Mouse (Mus musculus) left cerebral cortex, postnatal 36 days (tissue): ENCODE results near the gene Mrpl23. TPM values are rescaled to one million over a fixed set of nuclear protein-coding genes. Genes with fewer than 3 reads are reported as not detected.
A peak's percentile ranks its signal among the peaks of the same experiment; 100 is the strongest.

Source experiments
- DNase-seq, 2 experiments: peaks; one replicate each; pipeline ENCODE4 v3.0.0; 2021 to 2022; ENCODE audit warnings: low spot score in 2 of 2, mixed read lengths in 1 of 2
- intact Hi-C: fragments of 180-260 bp; cut with DNase I; formaldehyde crosslinking; loops from one replicate; pipeline ENCODE4 v1.15.1; 2025
- total RNA-seq, 2 experiments: library from RNA; stranded (reverse); gene quantifications; 2 replicates each; pipeline ENCODE4 v1.2.3; 2021

Gene Mrpl23
- total RNA-seq, 2 experiments from 2014 or later: 2.9 to 6.0 TPM

DNA sequence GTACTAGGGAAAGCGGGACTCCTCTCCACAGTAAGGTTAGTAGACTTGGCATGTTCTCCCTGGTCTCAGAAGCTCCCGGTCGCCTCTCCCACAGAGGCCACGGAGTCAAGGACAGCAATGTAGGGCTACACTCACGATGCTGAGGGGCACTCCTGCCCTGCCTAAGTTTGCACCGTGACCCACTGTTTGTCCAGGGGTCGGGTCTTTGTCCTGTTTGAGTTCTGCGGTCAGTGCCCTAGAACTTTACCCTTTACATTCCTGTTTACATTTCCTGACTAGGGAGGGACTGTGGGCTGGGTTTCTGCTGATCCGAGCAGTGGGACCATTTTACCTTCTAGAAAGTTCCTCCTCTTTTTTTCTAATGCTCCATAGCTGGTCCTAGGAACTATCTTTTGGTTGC lies 34.0 kb downstream of the Mrpl23 start:
- intact Hi-C loops: no loop called here
- DNase-seq: no peak

DNA sequence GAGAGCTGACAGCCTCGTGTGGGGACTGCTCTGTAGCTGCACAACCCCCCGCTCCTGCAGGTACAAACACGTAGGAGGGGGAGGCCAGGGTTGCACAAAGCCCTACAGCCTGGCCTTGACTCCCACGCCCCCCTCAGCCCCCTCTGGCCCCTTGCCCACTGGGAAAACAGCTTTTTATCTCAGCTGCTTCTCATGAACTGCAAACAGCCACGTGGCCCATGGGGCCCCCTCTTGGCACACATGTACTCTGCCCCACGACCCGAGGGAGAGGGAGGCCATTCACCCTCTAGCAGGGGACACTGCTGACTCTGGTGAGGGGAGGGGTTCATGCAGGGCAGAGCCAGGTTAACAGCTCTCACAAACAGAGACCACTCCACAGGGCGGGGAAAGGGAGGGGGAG lies 36.5 kb downstream of the Mrpl23 start:
- DNase-seq: no peak
- intact Hi-C loops: no loop called here

GRCm38 (mm10) chr7:142570565-142570964 lies 38.1 kb downstream of the Mrpl23 start:
- intact Hi-C loops: no loop called here

DNA sequence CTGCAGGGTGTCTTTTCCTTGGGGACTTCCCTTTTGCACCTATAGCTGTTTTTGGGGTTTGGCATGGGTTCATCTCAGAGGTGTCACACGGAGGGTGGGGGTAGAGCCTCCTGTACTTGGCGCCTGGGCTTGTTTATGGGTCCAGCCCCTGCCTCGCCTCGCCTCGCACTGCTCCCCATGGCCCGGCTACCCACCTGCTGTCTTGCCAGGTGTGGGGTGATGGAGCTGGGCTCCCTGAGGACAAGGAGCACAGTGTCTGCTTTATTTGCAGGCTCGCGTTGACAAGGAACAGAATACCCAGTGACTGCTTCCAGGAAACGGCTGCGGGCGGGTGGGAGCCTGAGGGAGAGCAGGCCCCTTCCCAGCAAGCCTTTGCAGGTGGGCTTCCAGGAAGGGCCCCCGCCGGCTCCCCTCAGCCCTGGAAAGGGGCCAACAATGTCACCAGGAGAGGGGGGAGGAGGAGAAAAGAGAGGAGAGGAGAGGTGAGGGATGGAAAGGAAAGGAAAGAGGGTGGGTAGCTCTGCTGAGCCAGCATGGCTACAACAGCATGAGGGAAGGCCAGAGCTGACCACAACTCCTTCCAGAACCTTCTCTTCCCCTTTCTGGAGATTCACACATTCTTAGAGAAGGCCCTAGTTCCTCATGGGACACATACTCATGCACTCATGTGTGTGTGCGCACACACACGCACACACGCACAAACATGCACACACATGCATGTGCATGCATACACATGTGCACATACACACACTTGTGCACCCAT lies 39.2 kb downstream of the Mrpl23 start:
- DNase-seq: no peak
- intact Hi-C loops: no loop called here

More at GRCm38 (mm10) chr7:142570565-142570964, 38.1 kb downstream of the Mrpl23 start:
- DNase-seq: no peak

GRCm38 (mm10) chr7:142572343-142572742 lies 39.9 kb downstream of the Mrpl23 start:
- intact Hi-C loops: no loop called here
- no peak for DNase-seq

DNA sequence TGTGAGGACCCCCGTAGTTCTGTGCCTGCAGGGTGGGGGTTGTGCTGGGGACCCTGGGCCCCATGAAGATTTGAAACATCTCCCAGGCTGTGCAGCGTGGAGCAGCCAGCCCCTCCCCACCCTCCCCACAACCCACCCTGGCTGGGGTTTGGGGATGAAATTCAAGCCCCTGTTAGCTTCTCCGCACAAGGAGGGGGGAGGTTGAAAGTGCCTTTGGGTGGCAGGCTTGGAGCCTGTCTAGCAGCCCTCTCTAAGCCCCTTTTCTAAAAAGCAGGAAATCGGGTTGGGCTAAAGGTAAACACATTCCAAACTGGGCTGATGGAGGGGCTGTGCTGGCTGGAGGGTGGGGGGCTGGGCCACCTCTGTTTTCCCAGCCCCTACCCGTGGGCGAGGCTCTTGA lies 40.5 kb downstream of the Mrpl23 start:
- intact Hi-C loops: no loop called here
- DNase-seq: no peak

- DNase-seq: no peak
- intact Hi-C loops: no loop called here
These were observed 41.7 kb downstream of the Mrpl23 start for GRCm38 (mm10) chr7:142574155-142574660.

DNA sequence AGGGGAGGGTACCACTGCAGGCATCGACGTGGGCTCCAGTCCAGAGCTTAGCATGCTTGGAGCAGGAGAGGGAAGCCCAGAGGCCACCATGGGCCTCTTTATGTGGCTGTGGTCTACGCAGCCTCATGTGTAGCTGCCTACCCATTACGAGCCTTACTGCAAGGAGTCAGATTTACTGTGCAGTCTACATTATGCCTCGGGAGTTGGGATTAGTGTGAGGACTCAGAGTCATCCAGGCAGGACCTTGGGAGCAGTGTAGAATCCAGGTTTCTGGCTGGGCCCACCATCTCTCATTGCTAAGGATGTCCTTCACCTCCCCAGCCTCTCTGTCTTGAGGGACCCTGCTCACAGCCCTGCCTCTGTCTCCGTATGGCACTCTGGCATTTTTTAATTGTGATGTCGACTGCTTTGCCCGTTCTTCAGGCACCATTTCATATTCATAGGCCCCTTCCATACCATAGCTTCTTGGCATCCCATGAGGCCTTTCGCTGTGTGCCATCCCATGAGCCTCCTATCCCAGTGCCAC lies 42.4 kb downstream of the Mrpl23 start:
- no peak for DNase-seq
- intact Hi-C loops: no loop called here

DNA sequence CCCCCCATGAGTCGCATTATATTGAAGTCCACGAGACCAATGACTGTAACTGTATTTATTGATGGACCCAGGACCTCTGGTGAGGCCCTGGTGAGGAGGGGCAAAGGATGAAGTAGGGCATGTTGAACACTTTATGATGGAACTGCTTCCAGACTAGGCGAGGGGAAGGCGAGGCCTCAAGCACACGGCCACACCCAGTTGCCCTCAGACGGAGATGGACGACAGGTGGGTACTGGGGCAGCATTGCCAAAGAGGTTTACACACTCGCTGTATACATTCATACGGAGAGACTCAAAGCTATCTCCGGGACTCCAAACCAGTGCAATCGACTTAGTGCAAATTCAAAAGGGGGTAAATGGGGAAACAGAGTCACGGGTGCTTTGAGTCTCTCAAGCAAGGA lies 43.0 kb downstream of the Mrpl23 start:
- intact Hi-C loops: no loop called here
- no peak for DNase-seq

DNA sequence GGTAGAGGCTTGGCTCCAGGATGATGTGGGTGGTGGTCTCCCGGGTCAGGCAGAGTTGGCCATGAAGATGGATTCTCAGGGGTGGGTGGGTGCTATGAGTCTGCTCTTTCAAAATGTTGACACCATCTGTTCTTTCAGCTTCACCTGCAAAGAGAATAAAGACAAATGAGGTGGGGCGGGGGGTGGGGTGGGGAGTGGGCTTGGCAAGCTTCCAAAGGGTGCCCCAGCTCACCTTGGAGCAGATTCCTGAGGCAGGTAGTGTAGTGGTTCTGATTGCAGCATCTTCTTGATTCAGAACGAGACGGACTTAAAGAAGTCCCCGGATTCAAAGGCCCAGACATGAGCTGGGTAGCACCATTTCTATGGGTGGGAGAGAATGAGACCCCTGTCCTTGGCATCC lies 43.5 kb downstream of the Mrpl23 start:
- intact Hi-C loops: no loop called here
- no peak for DNase-seq

DNA sequence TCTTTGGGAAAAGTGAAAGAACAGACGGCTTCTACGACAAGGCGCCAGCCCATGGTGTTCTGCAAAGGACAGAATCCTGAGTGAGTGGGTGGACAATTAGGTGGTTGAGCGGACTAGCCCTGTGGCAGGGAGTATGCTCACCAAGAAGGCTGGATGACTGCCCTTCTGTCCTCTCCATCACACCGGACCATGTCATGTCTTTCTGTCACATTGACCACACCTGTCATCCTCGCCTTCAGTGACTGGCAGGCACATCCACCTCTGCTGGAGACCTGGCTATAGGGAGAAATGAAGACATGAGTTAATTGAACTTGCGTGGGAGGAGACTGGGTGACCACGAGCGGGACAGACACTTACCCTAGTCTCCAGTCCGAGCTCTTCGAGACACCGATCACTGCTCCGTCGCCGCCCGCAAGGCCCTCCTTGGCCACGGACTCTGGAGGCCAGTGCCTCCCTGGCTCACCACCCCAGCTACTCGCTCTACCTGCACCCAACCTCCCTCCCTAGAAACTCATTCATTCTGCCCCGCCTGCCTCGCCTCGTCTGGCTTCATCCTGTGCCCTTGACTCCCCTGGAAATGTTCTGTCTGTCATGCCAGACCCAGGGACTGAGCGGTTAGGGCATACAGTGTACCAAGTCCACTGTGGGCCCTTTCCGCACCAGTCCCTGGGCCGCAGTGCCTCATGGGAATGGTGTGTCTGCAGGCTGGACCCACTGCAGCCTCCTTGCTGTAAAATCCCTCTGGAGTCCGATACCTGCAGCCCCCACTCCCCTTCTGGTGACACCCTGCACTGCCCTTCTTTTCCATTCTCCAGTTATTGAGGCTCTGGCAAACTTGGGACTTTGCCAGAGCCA lies 44.2 kb downstream of the Mrpl23 start:
- intact Hi-C loops: no loop called here
- no peak for DNase-seq

- intact Hi-C loops: no loop called here
- no peak for DNase-seq
These were observed 45.4 kb downstream of the Mrpl23 start for GRCm38 (mm10) chr7:142577806-142578423.

GRCm38 (mm10) chr7:142579069-142579468 lies 46.6 kb downstream of the Mrpl23 start:
- no peak for DNase-seq
- intact Hi-C loops: loop anchor here (1.0 kb wide), 1 partner anchor 41 kb away; no protein-coding TSS in a partner anchor

DNA sequence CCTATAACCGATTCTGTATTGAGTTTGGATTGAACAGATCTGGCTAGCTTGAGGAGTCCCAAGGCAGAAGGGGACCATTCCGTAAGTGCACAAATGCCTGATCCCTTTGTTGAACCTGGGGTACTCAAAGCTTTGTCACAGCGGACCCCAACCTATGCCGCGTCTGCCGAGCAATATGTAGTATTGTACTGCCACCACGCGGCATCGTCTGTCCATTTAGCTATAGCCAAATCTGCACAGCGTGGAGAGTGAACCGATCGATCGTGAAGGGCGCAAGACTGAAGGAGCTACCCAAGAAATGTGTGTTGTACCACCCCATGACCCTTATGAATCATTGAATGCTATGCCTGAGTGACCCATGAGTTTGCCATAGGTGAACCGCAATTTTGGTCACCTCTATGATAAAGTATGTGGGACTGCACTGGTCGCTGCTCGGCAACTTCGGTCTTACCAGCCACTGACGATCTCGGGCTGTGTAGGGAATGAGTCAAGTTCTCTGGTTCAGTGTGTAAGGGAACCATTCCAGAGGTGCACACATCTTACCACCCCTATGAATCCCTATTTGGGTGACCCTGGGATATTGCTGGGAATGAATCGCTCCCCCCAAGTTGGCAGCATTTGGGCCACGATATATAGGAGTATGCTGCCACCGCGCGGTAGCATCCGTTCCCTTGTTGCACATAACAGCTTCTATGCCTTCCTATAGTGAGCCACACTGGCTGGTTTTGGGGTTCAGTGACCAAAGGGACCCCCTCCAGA lies 47.8 kb downstream of the Mrpl23 start:
- DNase-seq: peak; percentile 54 to 55
- intact Hi-C loops: loop anchor here (1.0 to 5.0 kb wide), 3 partner anchors 141 to 263 kb away; no protein-coding TSS in a partner anchor

DNA sequence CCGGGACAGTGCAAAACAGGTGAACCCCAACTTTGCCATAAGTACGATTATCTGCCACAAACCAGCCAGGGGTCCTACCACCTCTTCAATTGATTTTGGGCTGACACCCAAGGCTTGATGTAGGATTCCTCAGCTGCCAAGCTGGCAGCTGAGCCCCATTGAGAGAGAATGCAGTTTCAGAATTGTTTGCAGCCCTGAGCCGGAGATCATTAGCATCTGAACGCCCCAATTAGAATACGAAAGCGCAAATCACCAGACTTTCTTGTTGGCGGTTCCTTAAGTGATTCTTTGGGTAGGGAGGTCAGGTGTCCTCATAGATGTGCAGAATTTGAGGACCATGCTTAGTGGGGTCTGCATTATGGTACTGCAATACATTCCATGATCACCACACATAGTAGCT lies 48.7 kb downstream of the Mrpl23 start:
- intact Hi-C loops: loop anchor here (2.0 to 5.0 kb wide), 2 partner anchors 142 to 264 kb away; no protein-coding TSS in a partner anchor
- DNase-seq: no peak

DNA sequence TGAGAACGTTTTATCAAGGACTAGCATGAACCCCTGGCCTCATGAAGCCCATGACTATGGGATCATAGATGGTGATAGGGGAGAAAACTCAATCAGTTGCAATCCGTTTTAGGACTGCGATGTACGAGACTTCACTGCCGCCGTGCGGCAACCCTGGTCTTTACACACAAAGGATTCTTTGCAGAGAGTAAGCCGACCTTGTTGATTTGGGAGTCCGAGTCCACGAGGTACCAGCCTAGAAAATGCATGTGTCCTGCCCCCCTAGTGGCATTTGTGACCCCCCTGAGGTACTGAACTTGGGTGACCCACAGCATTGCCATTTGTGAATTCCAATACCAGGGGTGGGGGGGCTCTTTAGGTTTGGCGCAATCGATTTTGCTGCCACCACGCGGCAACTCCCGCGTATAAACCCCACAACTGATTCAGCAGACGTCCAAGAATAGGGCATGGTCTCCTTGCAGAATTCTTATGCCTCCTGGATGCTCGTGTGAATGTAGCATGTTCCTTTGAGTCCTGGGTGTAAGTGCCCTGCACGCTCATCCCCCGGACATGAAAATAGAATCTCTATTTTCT lies 49.3 kb downstream of the Mrpl23 start:
- intact Hi-C loops: loop anchor here (2.0 to 5.0 kb wide), 2 partner anchors 143 to 264 kb away; no protein-coding TSS in a partner anchor
- peak; percentile 45 to 47 for DNase-seq

- intact Hi-C loops: loop anchor here (5.0 kb wide), 1 partner anchor 268 kb away; no protein-coding TSS in a partner anchor
These were observed 52.4 kb downstream of the Mrpl23 start for GRCm38 (mm10) chr7:142584882-142585281.

GRCm38 (mm10) chr7:142585890-142586289 lies 53.4 kb downstream of the Mrpl23 start:
- no peak for DNase-seq

More at GRCm38 (mm10) chr7:142584882-142585281, 52.4 kb downstream of the Mrpl23 start:
- DNase-seq: peak in 1 of 2 experiments; percentile 32

More at GRCm38 (mm10) chr7:142585890-142586289, 53.4 kb downstream of the Mrpl23 start:
- intact Hi-C loops: no loop called here
